Mouse (Mus musculus): ENCODE measurements at regions not wholly inside any gene's neighbourhood (a gene's known extent, or its start where the extent isn't known, plus 50 kb on each side); places are given as distances from the start of the nearest gene placed in this dataset.

GRCm38 (mm10) chr3:145210166-145210565, 82.1 kb upstream of the Col24a1 start:
- TF ChIP-seq CTCF (IDR thresholded peaks at IDR 0.05; ENCODE audit: low read depth) = no peak
- no peak for TF ChIP-seq EP300 (IDR thresholded peaks at IDR 0.05; ENCODE audit: low read depth)

Measured in heart, postnatal 0 days (tissue).